Mouse (Mus musculus) stomach, embryonic 15.5 days (tissue): Measurements from ENCODE around the gene Tap2. TPM values are rescaled to one million over a fixed set of nuclear protein-coding genes. Genes with fewer than 3 reads are reported as not detected.

Experiments used
- ATAC-seq: fragments of 200-750 bp; cut with Nextera tagmentation; 2 replicates; pipeline ENCODE4 v1.8.0; 2017; ENCODE audit warnings: low read depth, moderate number of reproducible peaks, moderate TSS enrichment; ENCODE audit not compliant: insufficient read depth, low FRiP score
- H3K27ac ChIP-seq: fragments of 300-500 bp; sonication (generic); 2 replicates; pipeline ENCODE4 v1.5.1; 2015; ENCODE audit warnings: mild to moderate bottlenecking, inconsistent platforms
- H3K27me3 ChIP-seq: fragments of 300-500 bp; sonication (generic); replicated peaks from 2 replicates; pipeline ENCODE4 v1.6.1; 2015; ENCODE audit warnings: inconsistent platforms
- H3K36me3 ChIP-seq: fragments of 300-500 bp; sonication (generic); 2 replicates; pipeline ENCODE4 v1.6.1; 2015; ENCODE audit warnings: inconsistent platforms
- H3K4me1 ChIP-seq: fragments of 300-500 bp; sonication (generic); 2 replicates; pipeline ENCODE4 v1.6.1; 2015; ENCODE audit warnings: inconsistent platforms
- H3K4me2 ChIP-seq: fragments of 300-500 bp; sonication (generic); 2 replicates; pipeline ENCODE4 v1.6.1; 2015; ENCODE audit warnings: mild to moderate bottlenecking, inconsistent platforms
- H3K4me3 ChIP-seq: fragments of 300-500 bp; sonication (generic); replicated peaks from 2 replicates; pipeline ENCODE4 v1.5.1; 2015; ENCODE audit warnings: inconsistent platforms
- H3K9ac ChIP-seq: fragments of 300-500 bp; sonication (generic); 2 replicates; pipeline ENCODE4 v1.6.1; 2015; ENCODE audit warnings: inconsistent platforms
- H3K9me3 ChIP-seq: fragments of 300-500 bp; sonication (generic); 2 replicates; pipeline ENCODE4 v1.6.1; 2016; ENCODE audit warnings: inconsistent platforms
- WGBS: fragments of 180-500 bp; shearing (Covaris S2); methylation state at CpG from one replicate; pipeline ENCODE4 v1.1.7; 2015; 5-methylcytosine and 5-hydroxymethylcytosine counted together
- polyA plus RNA-seq: library from polyadenylated mRNA; unstranded; fragments of >200 nt; fragmentation: Nextera tagmentation; extraction: Ambion mirVana; gene quantifications from 2 replicates; pipeline ENCODE4 v1.2.1, GENCODE M21; 2015

Tap2 gene
- polyA plus RNA-seq, 1 experiment from 2014 or later: 7.0 TPM

- H3K4me1 ChIP-seq: peaks cover 9% of the 10 kb centered on the region; the same call in 1 of the 2 replicates
- H3K4me3 ChIP-seq: peak overlapping the region; percentile 74; the same call in 1 of the 2 replicates
- H3K9ac ChIP-seq: no peak overlapping the region
- H3K4me2 ChIP-seq: peak overlapping the region; percentile 88
- WGBS: 24% methylated on average over 9 of the region's 9 CpGs
- ATAC-seq: no peak
- H3K27ac ChIP-seq: no peak overlapping the region
- H3K27me3 ChIP-seq: peaks cover 16% of the 10 kb centered on the region; the same call in 1 of the 2 replicates
- H3K36me3 ChIP-seq: no peaks in the 10 kb centered on the region
- H3K9me3 ChIP-seq: no peaks in the 10 kb centered on the region
Observed at GRCm38 (mm10) chr17:34205746-34206176, 2.4 kb downstream of the Tap2 start.

- ATAC-seq: no peak
- Histone ChIP-seq H3K9ac (no peak overlapping the region), H3K4me2 (no peak overlapping the region), H3K4me1 (peaks cover 9% of the 10 kb centered on the region; the same call in 1 of the 2 replicates), H3K9me3 (no peaks in the 10 kb centered on the region), H3K4me3 (no peak overlapping the region), H3K27ac (no peak overlapping the region), H3K27me3 (peaks cover 20% of the 10 kb centered on the region), H3K36me3 (no peaks in the 10 kb centered on the region)
- 75% methylated on average over 5 of the region's 5 CpGs for WGBS
Observed at GRCm38 (mm10) chr17:34206731-34207130, 3.4 kb downstream of the Tap2 start.

- Histone ChIP-seq H3K4me3 (no peak overlapping the region), H3K4me2 (no peak overlapping the region), H3K27me3 (peaks cover 24% of the 10 kb centered on the region), H3K9me3 (no peaks in the 10 kb centered on the region), H3K27ac (no peak overlapping the region), H3K4me1 (peaks cover 9% of the 10 kb centered on the region; the same call in 1 of the 2 replicates), H3K9ac (no peak overlapping the region), H3K36me3 (no peaks in the 10 kb centered on the region)
- WGBS: 61% methylated on average over 3 of the region's 3 CpGs
- no peak for ATAC-seq
Observed at GRCm38 (mm10) chr17:34207456-34207855, 4.1 kb downstream of the Tap2 start.

GRCm38 (mm10) chr17:34207866-34208265, 4.5 kb downstream of the Tap2 start:
- ATAC-seq: no peak
- no peaks in the 10 kb centered on the region for H3K9me3 ChIP-seq
- H3K4me3 ChIP-seq: no peak overlapping the region
- no peak overlapping the region for H3K27ac ChIP-seq
- no peak overlapping the region for H3K9ac ChIP-seq
- H3K36me3 ChIP-seq: no peaks in the 10 kb centered on the region
- H3K27me3 ChIP-seq: peaks cover 24% of the 10 kb centered on the region
- WGBS: 96% methylated on average over 9 of the region's 9 CpGs
- no peak overlapping the region for H3K4me2 ChIP-seq
- peaks cover 9% of the 10 kb centered on the region; the same call in 1 of the 2 replicates for H3K4me1 ChIP-seq

- H3K4me3 ChIP-seq: no peak overlapping the region
- 22% methylated on average over 10 of the region's 10 CpGs for WGBS
- no peak overlapping the region for H3K27ac ChIP-seq
- peaks cover 24% of the 10 kb centered on the region for H3K27me3 ChIP-seq
- H3K9ac ChIP-seq: no peak overlapping the region
- H3K36me3 ChIP-seq: no peaks in the 10 kb centered on the region
- ATAC-seq: no peak
- H3K4me2 ChIP-seq: no peak overlapping the region
- peaks cover 9% of the 10 kb centered on the region; the same call in 1 of the 2 replicates for H3K4me1 ChIP-seq
- H3K9me3 ChIP-seq: no peaks in the 10 kb centered on the region
Observed at GRCm38 (mm10) chr17:34208421-34208820, 5.1 kb downstream of the Tap2 start.

DNA sequence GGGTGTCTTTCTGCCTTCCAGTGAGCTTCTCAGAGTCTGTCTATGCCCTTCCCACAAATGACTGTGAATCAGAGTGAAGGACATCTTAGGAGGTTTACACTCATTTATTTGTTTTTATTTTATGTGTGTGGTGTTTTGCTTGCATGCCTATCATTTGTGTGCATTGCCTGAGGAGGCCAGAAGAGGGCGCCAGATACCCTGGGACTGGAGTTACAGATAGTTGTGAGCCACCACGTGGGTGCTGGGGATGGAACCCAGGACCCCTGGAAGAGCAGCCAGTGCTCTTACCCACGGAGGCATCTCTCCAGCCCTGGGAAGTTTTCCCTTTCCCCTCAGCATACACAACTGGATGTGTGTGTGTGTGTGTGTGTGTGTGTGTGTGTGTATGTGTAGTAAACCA, 6.4 kb downstream of the Tap2 start:
- Histone ChIP-seq H3K9ac (no peak overlapping the region), H3K9me3 (no peaks in the 10 kb centered on the region), H3K36me3 (no peaks in the 10 kb centered on the region), H3K4me2 (no peak overlapping the region), H3K4me3 (no peak overlapping the region), H3K27ac (no peak overlapping the region), H3K27me3 (peaks cover 35% of the 10 kb centered on the region), H3K4me1 (peaks cover 9% of the 10 kb centered on the region; the same call in 1 of the 2 replicates)
- ATAC-seq: no peak
- 43% methylated on average over 3 of the region's 3 CpGs for WGBS

GRCm38 (mm10) chr17:34210599-34210998, 7.3 kb downstream of the Tap2 start:
- no peaks in the 10 kb centered on the region for H3K36me3 ChIP-seq
- no peaks in the 10 kb centered on the region for H3K9me3 ChIP-seq
- H3K9ac ChIP-seq: no peak overlapping the region
- no peak for ATAC-seq
- H3K4me3 ChIP-seq: no peak overlapping the region
- peaks cover 2% of the 10 kb centered on the region; the same call in 1 of the 2 replicates for H3K4me1 ChIP-seq
- H3K27ac ChIP-seq: no peak overlapping the region
- whole genome bisulfite sequencing: 50% methylated on average over 3 of the region's 3 CpGs
- H3K27me3 ChIP-seq: peaks cover 38% of the 10 kb centered on the region
- no peak overlapping the region for H3K4me2 ChIP-seq

- WGBS: 21% methylated on average over 23 of the region's 23 CpGs
- ATAC-seq: no peak
- H3K9ac ChIP-seq: no peak overlapping the region
- no peaks in the 10 kb centered on the region for H3K9me3 ChIP-seq
- no peak overlapping the region for H3K27ac ChIP-seq
- H3K4me1 ChIP-seq: no peaks in the 10 kb centered on the region
- H3K4me2 ChIP-seq: no peak overlapping the region
- no peak overlapping the region for H3K4me3 ChIP-seq
- peaks cover 30% of the 10 kb centered on the region for H3K27me3 ChIP-seq
- no peaks in the 10 kb centered on the region for H3K36me3 ChIP-seq
Observed at GRCm38 (mm10) chr17:34211746-34212365, 8.5 kb downstream of the Tap2 start.

- H3K4me3 ChIP-seq: no peak overlapping the region
- no peak overlapping the region for H3K9ac ChIP-seq
- H3K4me2 ChIP-seq: 0 out of 2 replicates have a peak overlapping the region, but pooled peaks have one; percentile 8
- H3K9me3 ChIP-seq: no peaks in the 10 kb centered on the region
- H3K27ac ChIP-seq: no peak overlapping the region
- ATAC-seq: no peak
- 53% methylated on average over 21 of the region's 21 CpGs for WGBS
- H3K27me3 ChIP-seq: peaks cover 26% of the 10 kb centered on the region
- H3K36me3 ChIP-seq: no peaks in the 10 kb centered on the region
- no peaks in the 10 kb centered on the region for H3K4me1 ChIP-seq
Observed at GRCm38 (mm10) chr17:34213936-34214335, 10.6 kb downstream of the Tap2 start.

GRCm38 (mm10) chr17:34215176-34215575, 11.8 kb downstream of the Tap2 start:
- Histone ChIP-seq H3K4me3 (no peak overlapping the region), H3K27me3 (peaks cover 24% of the 10 kb centered on the region), H3K4me2 (no peak overlapping the region), H3K9ac (no peak overlapping the region), H3K4me1 (no peaks in the 10 kb centered on the region), H3K27ac (no peak overlapping the region), H3K36me3 (no peaks in the 10 kb centered on the region), H3K9me3 (no peaks in the 10 kb centered on the region)
- no peak for ATAC-seq
- 84% methylated on average over 12 of the region's 12 CpGs for WGBS

GRCm38 (mm10) chr17:34217216-34217928, 14.0 kb downstream of the Tap2 start:
- Histone ChIP-seq H3K27me3 (peaks cover 15% of the 10 kb centered on the region; the same call in 1 of the 2 replicates), H3K4me3 (no peak overlapping the region), H3K27ac (no peak overlapping the region), H3K36me3 (no peaks in the 10 kb centered on the region), H3K4me2 (no peak overlapping the region), H3K9me3 (no peaks in the 10 kb centered on the region), H3K4me1 (no peaks in the 10 kb centered on the region), H3K9ac (no peak overlapping the region)
- ATAC-seq: no peak
- 83% methylated on average over 8 of the region's 8 CpGs for WGBS

DNA sequence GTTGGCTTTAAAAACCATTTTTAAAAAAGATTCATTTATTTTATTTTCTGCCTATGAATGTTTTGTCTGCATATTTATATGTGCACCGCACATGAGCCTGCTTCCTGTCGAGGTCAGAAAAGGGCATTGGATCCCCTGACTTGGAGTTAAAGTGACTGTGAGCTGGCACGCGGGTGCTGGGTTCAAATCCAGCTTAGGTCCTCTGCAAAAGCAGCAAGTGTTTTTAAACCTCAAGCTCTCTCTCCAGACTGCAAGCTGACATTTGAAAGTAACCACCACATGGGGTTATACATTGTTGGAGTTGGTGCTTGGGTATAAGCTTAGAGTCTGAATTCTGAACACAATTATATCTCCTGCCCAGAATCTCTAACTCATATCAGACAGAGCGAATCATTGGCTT, 14.7 kb downstream of the Tap2 start:
- H3K36me3 ChIP-seq: no peaks in the 10 kb centered on the region
- no peak overlapping the region for H3K4me3 ChIP-seq
- no peaks in the 10 kb centered on the region for H3K9me3 ChIP-seq
- H3K27ac ChIP-seq: no peak overlapping the region
- no peak overlapping the region for H3K4me2 ChIP-seq
- H3K9ac ChIP-seq: no peak overlapping the region
- WGBS: 88% methylated on average over 5 of the region's 5 CpGs
- H3K4me1 ChIP-seq: no peaks in the 10 kb centered on the region
- H3K27me3 ChIP-seq: peaks cover 15% of the 10 kb centered on the region; the same call in 1 of the 2 replicates
- ATAC-seq: no peak
